Mouse (Mus musculus): ENCODE results near the gene Iqce.
A peak's percentile ranks its signal among the peaks of the same experiment; 100 is the strongest.

The Iqce gene

DNA sequence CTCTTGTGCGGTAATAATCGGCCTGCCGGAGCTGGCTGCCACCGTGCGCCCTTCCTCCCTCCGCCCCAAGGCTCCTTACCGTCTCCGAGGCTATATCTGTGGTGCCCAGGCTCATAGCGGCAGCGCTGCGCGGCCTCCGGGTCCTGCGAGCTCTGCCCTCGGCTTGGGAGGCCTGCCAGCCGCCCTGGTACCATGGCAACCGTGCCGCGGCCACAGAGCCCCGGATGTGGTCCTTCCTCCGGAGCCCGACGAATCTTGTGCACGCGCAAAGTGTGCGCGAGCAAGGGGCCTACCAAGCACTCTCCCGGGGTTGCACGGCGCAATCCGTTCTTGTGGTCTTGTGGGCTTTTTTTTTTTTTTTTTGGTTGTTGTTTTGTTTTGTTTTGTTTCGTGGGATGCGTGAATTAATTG, at the start of gene Iqce:
Iqce (minus strand) TSS at position 276 of the 411 bp plus-strand sequence.
- DNase-seq (ENCODE audit: low spot score): peak; percentile 98

GRCm38 (mm10) chr5:140750925-140751324, 48.7 kb upstream of the Iqce start:
- no peak for DNase-seq (ENCODE audit: low spot score)

GRCm38 (mm10) chr5:140749062-140749875, 47.1 kb upstream of the Iqce start:
- DNase-seq (ENCODE audit: low spot score): peak; percentile 27

- no peak for DNase-seq (ENCODE audit: low spot score)
Observed at GRCm38 (mm10) chr5:140748425-140748824, 46.2 kb upstream of the Iqce start.

- no peak for DNase-seq (ENCODE audit: low spot score)
Observed at GRCm38 (mm10) chr5:140743706-140744131, 41.5 kb upstream of the Iqce start.

- no peak for DNase-seq (ENCODE audit: low spot score)
Observed at GRCm38 (mm10) chr5:140741877-140742276, 39.7 kb upstream of the Iqce start.

DNA sequence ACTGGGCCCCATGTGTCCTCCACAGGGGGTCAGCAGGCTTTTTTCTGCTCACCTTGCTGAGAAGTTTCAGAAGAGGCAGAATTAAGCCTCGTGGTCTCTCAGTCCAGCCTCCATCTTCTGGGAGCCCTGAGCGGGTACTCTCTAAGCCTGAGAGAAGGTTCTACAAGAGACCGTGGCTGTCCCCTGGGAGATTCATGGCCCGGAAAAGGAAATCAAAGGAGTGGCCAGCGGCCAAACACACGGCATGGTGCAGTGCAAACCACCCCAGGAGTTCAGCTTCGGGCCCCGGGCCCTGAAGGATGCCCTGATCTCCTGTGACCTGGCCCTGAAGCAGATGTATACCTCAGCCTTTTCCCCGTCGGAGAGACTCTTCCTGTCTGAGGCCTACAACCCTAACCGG, 38.9 kb upstream of the Iqce start:
- DNase-seq (ENCODE audit: low spot score): no peak

DNA sequence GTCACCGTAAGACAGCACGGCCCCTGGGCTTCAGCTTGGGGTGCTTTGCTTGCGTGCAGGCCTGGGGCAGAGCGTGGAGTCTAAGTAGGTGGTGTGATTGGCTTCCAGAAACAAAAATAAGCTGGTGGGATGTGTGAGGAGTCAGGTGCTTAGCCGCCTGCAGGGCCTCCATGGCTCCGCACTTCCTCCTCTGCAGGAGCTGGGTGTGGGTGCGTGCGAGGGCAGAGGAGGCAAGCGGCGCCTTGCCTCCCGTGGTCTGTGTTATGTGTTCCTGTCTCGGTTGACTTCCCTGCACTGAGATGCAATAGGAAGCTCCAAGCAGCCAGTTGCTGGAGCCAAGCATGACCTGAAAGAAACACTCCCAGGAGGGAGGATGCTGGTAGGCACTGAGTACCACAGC, 37.6 kb upstream of the Iqce start:
- DNase-seq (ENCODE audit: low spot score): no peak

GRCm38 (mm10) chr5:140736166-140736565, 34.0 kb upstream of the Iqce start:
- no peak for DNase-seq (ENCODE audit: low spot score)

DNA sequence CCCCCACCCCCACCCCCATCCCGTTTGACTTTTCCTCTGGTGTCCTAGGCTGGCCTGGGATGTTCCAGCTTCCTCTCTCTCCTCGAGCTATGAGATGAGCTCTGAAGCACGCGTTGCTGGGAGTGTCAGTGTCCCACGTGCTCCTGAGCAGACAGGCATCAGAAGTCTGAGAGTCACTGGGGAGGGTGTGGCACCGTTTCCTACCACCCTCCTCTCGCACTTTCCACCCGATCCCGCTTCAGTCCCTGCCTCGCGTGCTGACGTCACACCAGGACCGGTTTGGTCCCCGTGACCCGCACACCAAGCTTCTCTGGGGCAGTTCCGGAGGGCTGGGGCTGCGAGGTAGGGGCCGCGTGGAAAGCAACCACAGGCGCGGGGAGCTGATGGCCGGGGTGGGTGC, 33.1 kb upstream of the Iqce start:
- DNase-seq (ENCODE audit: low spot score): no peak

DNA sequence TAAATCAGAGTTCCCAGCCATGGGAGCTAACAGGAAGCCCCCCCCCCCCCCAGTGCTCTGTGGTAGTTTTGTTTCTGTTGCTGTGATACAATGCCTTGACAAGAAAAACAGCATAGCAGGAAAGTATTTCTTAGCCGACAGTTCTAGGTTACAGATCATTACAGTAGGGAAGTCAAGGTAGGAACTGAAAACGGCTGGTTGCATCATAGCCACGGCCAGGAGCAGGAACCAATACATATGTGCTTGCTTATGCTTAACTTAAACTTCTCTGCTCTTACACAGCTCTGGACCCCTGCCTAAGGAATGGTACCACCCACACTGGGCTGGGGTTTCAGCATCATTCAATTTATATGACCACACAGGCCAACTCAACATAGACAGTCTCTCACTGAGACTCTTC, 31.2 kb upstream of the Iqce start:
- DNase-seq (ENCODE audit: low spot score): no peak

GRCm38 (mm10) chr5:140732195-140732594, 30.0 kb upstream of the Iqce start:
- DNase-seq (ENCODE audit: low spot score): no peak

DNA sequence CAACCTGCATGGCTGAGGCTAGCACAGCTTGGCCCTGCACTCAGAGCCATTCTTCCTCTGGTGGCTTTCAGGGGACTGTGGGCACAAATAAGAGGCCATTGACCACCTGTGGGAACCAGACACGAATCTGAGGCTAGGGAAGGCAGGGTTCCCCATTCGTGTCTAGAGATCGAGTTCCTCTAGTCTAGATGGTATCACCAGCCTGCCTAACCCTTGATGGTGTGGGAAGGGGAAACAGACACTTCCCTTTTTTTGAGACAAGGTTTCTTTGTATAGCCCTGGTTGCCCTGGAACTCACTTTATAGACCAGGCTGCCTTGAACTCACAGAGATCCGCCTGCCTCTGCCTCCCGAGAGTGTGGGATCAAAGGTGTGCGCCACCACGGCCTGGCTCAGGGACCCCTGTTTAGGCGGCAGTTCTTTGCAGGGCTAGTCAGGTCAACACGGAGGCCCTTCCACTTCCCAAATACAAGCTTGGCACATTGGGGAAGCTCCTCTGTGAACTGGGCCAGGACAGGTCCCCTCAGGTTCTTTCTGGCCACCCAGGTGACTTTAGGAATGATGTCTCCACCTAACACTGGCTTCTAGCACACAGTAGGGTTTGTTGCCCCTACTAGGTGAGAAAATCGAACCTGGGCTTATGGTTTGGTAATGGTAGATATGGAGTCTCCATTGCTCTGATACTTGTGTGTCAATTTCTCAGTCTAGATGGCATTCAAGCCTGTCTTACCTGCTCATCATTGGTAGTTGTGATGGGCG, 29.0 kb upstream of the Iqce start:
- DNase-seq (ENCODE audit: low spot score): no peak

GRCm38 (mm10) chr5:140726946-140727740, 25.0 kb upstream of the Iqce start:
- DNase-seq (ENCODE audit: low spot score): no peak

DNA sequence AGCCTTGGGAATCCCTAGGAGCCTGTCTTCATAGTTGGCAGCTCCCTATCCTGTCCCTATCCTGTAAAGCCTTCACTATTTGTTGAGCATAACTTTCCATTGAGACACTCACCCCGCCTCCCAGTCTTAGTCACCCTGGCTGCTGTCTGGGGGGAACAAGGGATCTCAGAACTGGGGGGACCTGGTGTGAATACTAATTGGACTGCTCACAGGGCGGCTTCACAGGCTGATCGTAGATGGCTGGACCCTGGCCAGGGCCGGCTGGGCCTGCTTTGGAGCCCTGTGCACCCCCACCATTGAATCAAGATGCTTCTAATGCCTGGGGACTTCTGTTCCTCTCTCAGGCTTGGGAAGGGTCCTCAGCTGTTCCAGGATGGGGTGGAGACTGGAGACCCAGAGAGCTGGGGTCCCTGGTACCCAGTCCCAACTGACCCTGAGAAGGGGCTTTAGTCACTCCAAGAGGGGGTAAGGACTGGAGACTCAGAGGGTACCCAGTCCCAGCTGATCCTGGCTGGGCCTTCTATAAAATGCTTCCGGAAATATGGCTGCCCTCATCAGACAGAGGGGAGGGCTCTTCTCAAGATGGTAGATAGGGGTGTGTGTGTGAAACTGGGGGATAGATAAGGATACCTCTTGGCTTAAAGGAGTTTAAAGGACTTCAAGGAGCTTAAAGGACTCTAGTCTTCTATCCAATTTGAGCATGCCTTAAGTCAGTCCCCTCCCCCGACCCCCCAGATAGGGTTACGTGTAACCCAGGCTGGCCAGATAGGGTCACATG, 24.1 kb upstream of the Iqce start:
- no peak for DNase-seq (ENCODE audit: low spot score)

DNA sequence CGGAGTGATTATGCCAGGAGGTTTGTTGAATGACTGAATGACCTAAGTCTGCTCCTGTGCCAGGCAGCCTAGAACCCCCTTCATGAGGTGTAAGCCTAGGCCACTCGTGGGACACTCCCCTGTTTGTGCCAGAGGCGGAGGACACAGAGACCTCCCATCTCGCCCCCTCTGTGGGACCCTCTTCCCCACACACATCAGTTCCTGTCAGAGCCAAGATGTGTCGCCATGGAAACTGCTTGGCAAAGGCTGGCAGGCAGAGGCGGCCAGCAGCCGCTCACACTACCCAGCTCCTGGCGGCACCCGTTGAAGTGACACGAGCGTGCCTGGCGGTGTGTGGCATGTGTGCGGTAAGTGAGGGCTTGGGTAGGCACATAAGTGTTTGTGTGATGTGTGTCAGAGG, 21.6 kb upstream of the Iqce start, which contains the start of gene Amz1:
Amz1 (plus strand) TSS at position 306 of the 400 bp plus-strand sequence.
- no peak for DNase-seq (ENCODE audit: low spot score)

DNA sequence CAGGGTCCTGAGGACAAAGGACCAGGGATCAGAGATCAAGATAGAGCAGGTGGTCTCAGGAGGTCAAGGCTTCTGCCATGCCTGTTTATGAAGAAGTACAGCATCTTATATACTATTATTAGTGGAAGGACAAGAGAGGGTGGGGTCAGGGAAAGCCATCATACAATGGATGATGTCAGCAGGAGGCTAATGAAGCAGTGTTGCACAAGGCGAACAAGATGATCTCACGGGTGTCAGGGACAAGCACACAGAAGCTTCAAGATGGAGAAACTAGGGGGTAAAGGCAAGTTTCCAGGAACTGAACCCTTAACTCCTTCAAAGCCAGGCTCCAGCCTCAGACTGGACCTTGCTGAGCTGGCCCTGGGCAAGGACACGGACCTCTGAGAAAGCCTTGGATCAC, 19.9 kb upstream of the Iqce start:
- no peak for DNase-seq (ENCODE audit: low spot score)

DNA sequence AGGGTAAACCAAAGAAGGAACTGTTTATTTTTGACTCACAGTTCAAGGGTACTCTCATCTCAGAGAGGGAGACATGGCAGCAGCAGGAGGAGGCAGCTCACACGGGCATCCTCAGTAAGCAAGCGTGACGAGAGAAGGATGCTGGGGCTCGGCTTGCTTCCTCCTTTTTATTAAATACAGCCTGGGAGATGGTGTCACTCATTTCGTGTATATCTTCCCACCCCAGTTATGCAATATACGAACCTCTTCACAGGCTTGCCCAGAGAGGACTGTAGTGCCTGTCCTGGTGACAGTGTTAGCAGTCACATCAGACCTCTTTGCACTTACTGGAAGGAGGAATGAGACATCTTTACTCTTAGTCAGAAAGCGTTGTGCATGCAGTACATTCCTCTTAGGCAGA, 18.6 kb upstream of the Iqce start:
- no peak for DNase-seq (ENCODE audit: low spot score)

DNA sequence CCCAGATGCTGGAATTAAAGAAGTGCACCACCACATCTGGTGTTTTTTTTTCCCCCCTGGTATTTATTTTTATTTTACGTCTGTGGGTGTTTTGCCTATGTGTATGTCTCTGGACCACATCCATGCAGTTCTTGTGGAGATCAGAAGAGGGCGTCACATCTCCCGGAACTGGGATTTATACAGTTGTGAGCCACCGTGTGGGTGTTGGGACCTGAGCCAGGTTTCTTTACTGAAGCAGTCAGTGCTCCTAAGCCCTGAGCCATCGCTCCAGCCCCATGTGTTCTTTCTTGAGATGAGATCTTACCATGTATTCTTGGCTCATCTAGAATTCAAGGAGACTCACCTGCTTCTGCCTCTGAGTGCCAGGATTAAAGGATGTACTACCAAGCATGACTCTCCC, 8.9 kb upstream of the Iqce start:
- DNase-seq (ENCODE audit: low spot score): no peak

DNA sequence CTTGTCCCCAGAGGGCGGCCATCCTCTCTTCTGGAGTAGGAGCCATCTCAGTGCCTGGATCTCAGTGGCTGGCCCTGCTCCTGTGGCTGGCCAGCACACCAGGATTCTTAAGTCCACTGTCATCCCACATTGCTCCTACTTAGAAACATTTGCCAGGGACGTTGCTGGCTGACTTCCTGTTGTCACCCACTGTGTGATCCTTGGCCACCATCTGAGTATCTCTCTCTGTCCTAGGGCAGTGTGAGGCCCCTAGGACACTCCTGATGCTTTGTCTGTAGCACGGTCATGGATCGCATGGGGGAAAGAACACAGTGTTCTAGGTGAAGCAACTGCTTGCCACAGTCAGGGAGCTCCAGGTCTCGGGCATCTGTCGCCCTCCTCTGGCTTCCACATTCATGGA, 8.1 kb upstream of the Iqce start:
- no peak for DNase-seq (ENCODE audit: low spot score)

DNA sequence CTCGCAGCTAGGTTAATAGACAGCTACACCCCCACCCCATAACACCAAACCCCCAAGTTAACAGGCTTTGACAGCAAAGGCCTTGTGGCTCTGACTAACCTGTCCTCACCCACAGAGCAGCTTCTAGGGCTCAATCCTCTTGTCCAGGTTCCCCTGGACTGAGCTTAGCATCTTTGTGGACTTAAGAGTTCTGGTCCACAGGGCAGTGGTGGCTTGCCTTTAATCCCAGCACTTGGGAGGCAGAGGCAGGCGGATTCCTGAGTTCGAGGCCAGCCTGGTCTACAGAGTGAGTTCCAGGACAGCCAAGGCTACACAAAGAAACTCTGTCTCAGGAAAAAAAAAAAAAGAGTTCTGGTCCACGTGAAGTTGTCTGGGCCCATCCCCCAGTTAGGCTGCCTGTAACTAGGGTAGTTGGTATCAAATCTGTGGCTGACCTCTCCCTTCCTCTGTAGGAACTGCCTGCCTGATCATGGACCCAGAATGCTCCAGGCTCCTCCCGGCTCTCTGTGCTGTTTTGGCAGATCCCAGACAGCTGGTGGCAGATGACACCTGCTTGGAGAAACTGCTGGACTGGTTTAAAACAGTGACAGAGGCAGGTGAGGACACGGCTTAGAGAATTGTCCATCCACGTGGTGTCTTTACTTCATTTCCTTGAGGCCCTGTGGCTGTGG, 3.5 kb upstream of the Iqce start:
- DNase-seq (ENCODE audit: low spot score): no peak
